Mouse (Mus musculus): Measurements from ENCODE around the gene Fancg. TPM values are rescaled to one million over a fixed set of nuclear protein-coding genes. Genes with fewer than 3 reads are reported as not detected.
A peak's percentile ranks its signal among the peaks of the same experiment; 100 is the strongest.

The Fancg gene
- polyA plus RNA-seq, 1 experiment: 2.6 TPM

GRCm38 (mm10) chr4:42953435-42954094 lies 56.7 kb downstream of the Fancg start:
- TF ChIP-seq SRF (IDR thresholded peaks at IDR 0.05; ENCODE audit: control insufficient read depth, insufficient read length, low read depth) (peak; percentile 96), POLR2AphosphoS2 (IDR thresholded peaks at IDR 0.05; ENCODE audit: insufficient read length, low read depth) (peak; percentile 74), MAX (IDR thresholded peaks at IDR 0.05; ENCODE audit: low read depth) (no peak), USF1 (IDR thresholded peaks at IDR 0.05; ENCODE audit: low read depth) (no peak), TCF3 (IDR thresholded peaks at IDR 0.05; ENCODE audit: insufficient read length, low read depth) (peak; percentile 43), E2F4 (IDR thresholded peaks at IDR 0.05; ENCODE audit: insufficient read depth) (no peak), TCF12 (IDR thresholded peaks at IDR 0.05; ENCODE audit: insufficient read depth, poor library complexity, severe bottlenecking) (peak; percentile 51), CEBPB (IDR thresholded peaks at IDR 0.05; ENCODE audit: insufficient read depth, poor library complexity, severe bottlenecking) (no peak), REST (IDR thresholded peaks at IDR 0.05; ENCODE audit: insufficient read depth, insufficient read length) (no peak), MYOD1 (IDR thresholded peaks at IDR 0.05; ENCODE audit: control insufficient read depth in 1 of 3, insufficient read length in 2 of 3, low read depth in 2 of 3) (peak in 2 of 3 experiments; percentile 94 to 97), POLR2A (IDR thresholded peaks at IDR 0.05; ENCODE audit: insufficient read length, low read depth) (peak; percentile 54), MYOG (IDR thresholded peaks at IDR 0.05; ENCODE audit: control insufficient read depth in 1 of 3, insufficient read depth in 1 of 3, insufficient read length in 2 of 3, low read depth in 2 of 3) (peak; percentile 84 to 99 (median 92))
- H3K4me3 ChIP-seq: peak overlapping the region; percentile 42

GRCm38 (mm10) chr4:42952563-42952962 lies 57.7 kb downstream of the Fancg start:
- Histone ChIP-seq H3K4me3 (peak overlapping the region; percentile 42), H3ac (ENCODE audit: control insufficient read depth, insufficient read length) (no peak overlapping the region), H3K36me3 (ENCODE audit: control insufficient read depth, insufficient read depth) (no peaks in the 10 kb centered on the region), H3K79me2 (ENCODE audit: control insufficient read depth, insufficient read depth) (peaks cover 7% of the 10 kb centered on the region), H3K4me2 (ENCODE audit: low read depth) (peak overlapping the region; percentile 81), H3K27me3 (ENCODE audit: control insufficient read depth, insufficient read depth, insufficient read length) (no peaks in the 10 kb centered on the region)
- peak in 2 of 3 experiments; percentile 6 to 70 for TF ChIP-seq MYOG (IDR thresholded peaks at IDR 0.05; ENCODE audit: control insufficient read depth in 1 of 3, insufficient read depth in 1 of 3, insufficient read length in 2 of 3, low read depth in 2 of 3)
- peak; percentile 32 for TF ChIP-seq POLR2AphosphoS2 (IDR thresholded peaks at IDR 0.05; ENCODE audit: insufficient read length, low read depth)
- TF ChIP-seq MYOD1 (IDR thresholded peaks at IDR 0.05; ENCODE audit: control insufficient read depth in 1 of 3, insufficient read length in 2 of 3, low read depth in 2 of 3): peak in 1 of 3 experiments; percentile 38
- no peak for TF ChIP-seq USF1 (IDR thresholded peaks at IDR 0.05; ENCODE audit: low read depth)
- peak; percentile 37 for TF ChIP-seq POLR2A (IDR thresholded peaks at IDR 0.05; ENCODE audit: insufficient read length, low read depth)

More at GRCm38 (mm10) chr4:42953435-42954094, 56.7 kb downstream of the Fancg start:
- Histone ChIP-seq H3K27me3 (ENCODE audit: control insufficient read depth, insufficient read depth, insufficient read length) (no peaks in the 10 kb centered on the region), H3K4me2 (ENCODE audit: low read depth) (peak overlapping the region; percentile 81), H3K79me2 (ENCODE audit: control insufficient read depth, insufficient read depth) (peaks cover 7% of the 10 kb centered on the region), H3ac (ENCODE audit: control insufficient read depth, insufficient read length) (no peak overlapping the region), H3K36me3 (ENCODE audit: control insufficient read depth, insufficient read depth) (no peaks in the 10 kb centered on the region)

Other genes with a start within 250 kb of the Fancg start
- gene Ccl21a, start 236.5 kb downstream of the Fancg start, polyA plus RNA-seq (2012; fragmentation: generic; extraction: Trizol): not detected
- gene Fam205a1, start 156.6 kb downstream of the Fancg start, polyA plus RNA-seq (2012; fragmentation: generic; extraction: Trizol): not detected
- not detected for gene Gm12394, start 153.7 kb downstream of the Fancg start, polyA plus RNA-seq (2012; fragmentation: generic; extraction: Trizol)
- not detected for gene Fam205c, start 136.3 kb downstream of the Fancg start, polyA plus RNA-seq (2012; fragmentation: generic; extraction: Trizol)
- not detected for gene Phf24, start 93.8 kb downstream of the Fancg start, polyA plus RNA-seq (2012; fragmentation: generic; extraction: Trizol)
- gene Dnajb5, start 60.7 kb downstream of the Fancg start, polyA plus RNA-seq (2012; fragmentation: generic; extraction: Trizol): 32.8 TPM
- gene 1700022I11Rik, start 40.9 kb downstream of the Fancg start, polyA plus RNA-seq (2012; fragmentation: generic; extraction: Trizol): 0.76 TPM
- gene Vcp, start 10.0 kb downstream of the Fancg start, polyA plus RNA-seq (2012; fragmentation: generic; extraction: Trizol): 334 TPM
- gene Pigo, start 15.3 kb upstream of the Fancg start, polyA plus RNA-seq (2012; fragmentation: generic; extraction: Trizol): 8.0 TPM
- gene Stoml2, start 21.2 kb upstream of the Fancg start, polyA plus RNA-seq (2012; fragmentation: generic; extraction: Trizol): 113 TPM
- gene Fam214b, start 35.7 kb upstream of the Fancg start, polyA plus RNA-seq (2012; fragmentation: generic; extraction: Trizol): 35.3 TPM
- 0.42 TPM for gene Unc13b, start 48.4 kb upstream of the Fancg start, polyA plus RNA-seq (2012; fragmentation: generic; extraction: Trizol)

Measured in myocyte (in vitro differentiated cells).